Mouse (Mus musculus): ENCODE data around the gene Rtn4r.

The Rtn4r gene

GRCm38 (mm10) chr16:18127241-18127861 is at the start of gene Rtn4r:
Gene Rtn4r (plus strand): TSS chr16:18127642.
- no peak for DNase-seq (ENCODE audit: low spot score)

- no peak for DNase-seq (ENCODE audit: low spot score)
These were observed 49.0 kb upstream of the Rtn4r start for GRCm38 (mm10) chr16:18078314-18079015.

GRCm38 (mm10) chr16:18079300-18079699 is 48.1 kb upstream of the Rtn4r start:
- DNase-seq (ENCODE audit: low spot score), result no peak

GRCm38 (mm10) chr16:18080171-18080570 is 47.3 kb upstream of the Rtn4r start:
- no peak for DNase-seq (ENCODE audit: low spot score)

- no peak for DNase-seq (ENCODE audit: low spot score)
These were observed 46.2 kb upstream of the Rtn4r start for GRCm38 (mm10) chr16:18081149-18081827.

- no peak for DNase-seq (ENCODE audit: low spot score)
These were observed 45.2 kb upstream of the Rtn4r start for GRCm38 (mm10) chr16:18082291-18082690.

- DNase-seq (ENCODE audit: low spot score), result peak; percentile 70
These were observed 44.1 kb upstream of the Rtn4r start for GRCm38 (mm10) chr16:18083231-18083951.

- no peak for DNase-seq (ENCODE audit: low spot score)
These were observed 43.2 kb upstream of the Rtn4r start for GRCm38 (mm10) chr16:18084262-18084661.

GRCm38 (mm10) chr16:18087101-18087500 is 40.3 kb upstream of the Rtn4r start:
- DNase-seq (ENCODE audit: low spot score), result no peak

GRCm38 (mm10) chr16:18096348-18096747 is 31.1 kb upstream of the Rtn4r start:
- no peak for DNase-seq (ENCODE audit: low spot score)

- no peak for DNase-seq (ENCODE audit: low spot score)
These were observed 24.6 kb upstream of the Rtn4r start for GRCm38 (mm10) chr16:18102816-18103215.

GRCm38 (mm10) chr16:18103366-18103765 is 24.1 kb upstream of the Rtn4r start:
- DNase-seq (ENCODE audit: low spot score), result no peak

GRCm38 (mm10) chr16:18103808-18104207 is 23.6 kb upstream of the Rtn4r start:
- no peak for DNase-seq (ENCODE audit: low spot score)

- no peak for DNase-seq (ENCODE audit: low spot score)
These were observed 19.0 kb upstream of the Rtn4r start for GRCm38 (mm10) chr16:18108221-18108966.

GRCm38 (mm10) chr16:18111042-18111441 is 16.4 kb upstream of the Rtn4r start:
- DNase-seq (ENCODE audit: low spot score), result no peak

GRCm38 (mm10) chr16:18116467-18116866 is 11.0 kb upstream of the Rtn4r start:
- DNase-seq (ENCODE audit: low spot score), result no peak

GRCm38 (mm10) chr16:18118285-18118684 is 9.2 kb upstream of the Rtn4r start:
- DNase-seq (ENCODE audit: low spot score), result no peak

- DNase-seq (ENCODE audit: low spot score), result no peak
These were observed 8.3 kb upstream of the Rtn4r start for GRCm38 (mm10) chr16:18119031-18119730.

GRCm38 (mm10) chr16:18122740-18123139 is 4.7 kb upstream of the Rtn4r start:
- no peak for DNase-seq (ENCODE audit: low spot score)

- DNase-seq (ENCODE audit: low spot score), result no peak
These were observed 4.0 kb upstream of the Rtn4r start for GRCm38 (mm10) chr16:18123471-18123870.

GRCm38 (mm10) chr16:18124040-18124439 is 3.4 kb upstream of the Rtn4r start:
- DNase-seq (ENCODE audit: low spot score), result no peak

Data from testis, postnatal 14 days (tissue).